Comparison of ENCODE assay signal across 14 mouse cellular contexts in the genomic region with DNA sequence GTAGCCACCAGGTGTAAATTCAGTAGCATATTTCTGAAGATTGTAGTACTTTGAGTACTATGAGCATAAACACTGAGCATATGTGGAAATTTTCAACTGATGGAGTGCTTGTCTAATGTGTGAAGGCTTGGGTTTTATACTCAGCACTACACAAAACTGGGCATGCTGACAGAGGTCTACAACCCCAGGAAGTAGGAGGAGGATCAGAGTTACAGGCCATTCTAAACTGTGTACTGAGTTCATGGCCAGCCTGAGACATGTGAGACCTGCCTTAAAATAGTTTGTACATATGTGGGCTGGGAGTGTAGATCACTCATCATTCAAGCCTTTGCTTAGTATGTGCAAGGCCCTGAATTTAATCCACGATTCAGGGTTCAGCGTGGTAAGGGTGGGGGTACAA.
"Had no signal": no experiment of that assay in that cellular context is flagged by ENCODE, and none has a peak within 500 bp of the region (broad histone marks: within the 10 kb centered on the region; RNA-seq: fewer than 3 reads in every experiment).

No protein-coding gene starts in this region.

- ATAC-seq: intestine, embryonic 15.5 days; midbrain, embryonic 15.5 days had no signal

- H3K9me3 ChIP-seq: intestine, embryonic 15.5 days; limb, embryonic 13.5 days; midbrain, embryonic 10.5 days; midbrain, embryonic 15.5 days; neural tube, embryonic 12.5 days had no signal

- H3K4me3 ChIP-seq: intestine, embryonic 15.5 days; layer of hippocampus, adult 2 months; limb, embryonic 13.5 days; midbrain, embryonic 10.5 days; midbrain, embryonic 15.5 days; neural tube, embryonic 12.5 days had no signal

- DNase-seq: left cerebral cortex, postnatal 4 days; lung, adult 18-20 months; lung, postnatal 10 days; lung, postnatal 4 days; spleen, adult 18-20 months; thymus, adult 18-20 months; thymus, postnatal 14 days had no signal

- H3K27ac ChIP-seq: intestine, embryonic 15.5 days; layer of hippocampus, adult 2 months; limb, embryonic 13.5 days; liver, embryonic 14.5 days; midbrain, embryonic 10.5 days; midbrain, embryonic 15.5 days; neural tube, embryonic 12.5 days had no signal

- H3K27me3 ChIP-seq: intestine, embryonic 15.5 days; limb, embryonic 13.5 days; midbrain, embryonic 15.5 days; neural tube, embryonic 12.5 days had no signal

- H3K9ac ChIP-seq: intestine, embryonic 15.5 days; limb, embryonic 13.5 days; liver, embryonic 14.5 days; midbrain, embryonic 15.5 days; neural tube, embryonic 12.5 days had no signal

- H3K4me1 ChIP-seq: intestine, embryonic 15.5 days; limb, embryonic 13.5 days; midbrain, embryonic 10.5 days; midbrain, embryonic 15.5 days; neural tube, embryonic 12.5 days had no signal

- H3K4me2 ChIP-seq: intestine, embryonic 15.5 days; limb, embryonic 13.5 days; midbrain, embryonic 15.5 days; neural tube, embryonic 12.5 days had no signal
